Mouse (Mus musculus) small intestine, adult 2 months (tissue): ENCODE measurements around the gene Inha. TPM values are rescaled to one million over a fixed set of nuclear protein-coding genes. Genes with fewer than 3 reads are reported as not detected.

ENCODE experiments used
- H3K27ac ChIP-seq: fragments of 200-500 bp; 2 replicates; pipeline ENCODE4 v1.5.1; 2012; ENCODE audit warnings: low read depth, low read length, control low read depth, inconsistent platforms; ENCODE audit not compliant: insufficient read depth
- H3K27me3 ChIP-seq: fragments of 200-500 bp; 2 replicates; pipeline ENCODE4 v1.6.1; 2012; ENCODE audit warnings: mild to moderate bottlenecking, moderate library complexity, low read length, inconsistent platforms; ENCODE audit not compliant: control insufficient read depth, insufficient read depth
- H3K36me3 ChIP-seq: fragments of 200-500 bp; 2 replicates; pipeline ENCODE4 v1.6.1; 2012; ENCODE audit warnings: mild to moderate bottlenecking, low read length, control low read depth, inconsistent platforms; ENCODE audit not compliant: control insufficient read depth, insufficient read depth
- H3K4me1 ChIP-seq: fragments of 200-500 bp; 2 replicates; pipeline ENCODE4 v1.6.1; 2012; ENCODE audit warnings: low read length, inconsistent platforms, mixed read lengths; ENCODE audit not compliant: control insufficient read depth, insufficient read depth, insufficient read length
- H3K4me3 ChIP-seq: fragments of 200-500 bp; 2 replicates; pipeline ENCODE4 v1.5.1; 2012; ENCODE audit warnings: low read depth, mild to moderate bottlenecking, control low read depth, inconsistent platforms, low read length, moderate library complexity
- CTCF ChIP-seq: fragments of 200-500 bp; IDR thresholded peaks from 2 replicates; pipeline ENCODE4 v1.5.1; 2012; ENCODE audit warnings: low read depth, mild to moderate bottlenecking, control low read depth, inconsistent platforms, low read length, moderate library complexity, mixed read lengths; ENCODE audit not compliant: insufficient replicate concordance, insufficient read length; ENCODE audit errors: extremely low read depth
- POLR2A ChIP-seq: fragments of 200-500 bp; IDR thresholded peaks from 2 replicates; pipeline ENCODE4 v1.6.1; 2012; ENCODE audit warnings: low read depth, mild to moderate bottlenecking, control low read depth, inconsistent platforms, low read length, moderate library complexity
- WGBS: fragments of 180-500 bp; shearing (Covaris S2); methylation state at CpG from one replicate; pipeline ENCODE4 v1.1.7; 2018; 5-methylcytosine and 5-hydroxymethylcytosine counted together
- polyA plus RNA-seq: library from polyadenylated mRNA; depleted of rRNA; stranded (reverse); fragments of >200 nt; gene quantifications from 2 replicates; pipeline ENCODE4 v1.2.3, GENCODE M21; 2012

The Inha gene
- polyA plus RNA-seq, 1 experiment = 4.2 TPM

GRCm38 (mm10) chr1:75467215-75467927 is 39.5 kb upstream of the Inha start:
- TF ChIP-seq POLR2A (no peak), CTCF (peak; percentile 95)
- Histone ChIP-seq H3K4me3 (no peak overlapping the region), H3K4me1 (no peaks in the 10 kb centered on the region), H3K27me3 (no peaks in the 10 kb centered on the region; the same call in 1 of the 2 replicates), H3K36me3 (no peaks in the 10 kb centered on the region), H3K27ac (no peak overlapping the region)
- WGBS = 10% methylated on average over 14 of the region's 14 CpGs

- TF ChIP-seq POLR2A (no peak), CTCF (no peak)
- Histone ChIP-seq H3K4me3 (no peak overlapping the region), H3K36me3 (peaks cover 3% of the 10 kb centered on the region; the same call in 1 of the 2 replicates), H3K27me3 (no peaks in the 10 kb centered on the region), H3K27ac (no peak overlapping the region), H3K4me1 (no peaks in the 10 kb centered on the region)
- WGBS = 70% methylated on average over 17 of the region's 17 CpGs
These were observed 37.5 kb upstream of the Inha start for GRCm38 (mm10) chr1:75469287-75469825.

- no peak overlapping the region for H3K27ac ChIP-seq
- peaks cover 13% of the 10 kb centered on the region; the same call in 1 of the 2 replicates for H3K36me3 ChIP-seq
- H3K27me3 ChIP-seq = no peaks in the 10 kb centered on the region; the same call in 1 of the 2 replicates
- no peak overlapping the region for H3K4me3 ChIP-seq
- H3K4me1 ChIP-seq = peaks cover 13% of the 10 kb centered on the region
- 95% methylated on average over 11 of the region's 11 CpGs for WGBS
- TF ChIP-seq CTCF = no peak
- TF ChIP-seq POLR2A = no peak
These were observed 30.4 kb upstream of the Inha start for GRCm38 (mm10) chr1:75476441-75476840.

- H3K36me3 ChIP-seq = peaks cover 13% of the 10 kb centered on the region; the same call in 1 of the 2 replicates
- H3K4me1 ChIP-seq = peaks cover 13% of the 10 kb centered on the region
- H3K27ac ChIP-seq = no peak overlapping the region
- no peaks in the 10 kb centered on the region; the same call in 1 of the 2 replicates for H3K27me3 ChIP-seq
- TF ChIP-seq CTCF (peak; percentile 93), POLR2A (no peak)
- WGBS = 13% methylated on average over 35 of the region's 35 CpGs
- H3K4me3 ChIP-seq = peak overlapping the region; percentile 24
These were observed 29.5 kb upstream of the Inha start for GRCm38 (mm10) chr1:75477264-75477965.

GRCm38 (mm10) chr1:75477966-75478290 is 28.9 kb upstream of the Inha start:
- no peak overlapping the region for H3K4me3 ChIP-seq
- TF ChIP-seq POLR2A (no peak), CTCF (no peak)
- 42% methylated on average over 3 of the region's 3 CpGs for WGBS

GRCm38 (mm10) chr1:75478497-75478896 is 28.4 kb upstream of the Inha start:
- WGBS = 1% methylated on average over 25 of the region's 25 CpGs
- H3K27me3 ChIP-seq = peaks cover 2% of the 10 kb centered on the region; the same call in 1 of the 2 replicates
- TF ChIP-seq POLR2A = no peak
- peaks cover 13% of the 10 kb centered on the region for H3K4me1 ChIP-seq
- peaks cover 13% of the 10 kb centered on the region; the same call in 1 of the 2 replicates for H3K36me3 ChIP-seq
- peak overlapping the region; percentile 63; the same call in 1 of the 2 replicates for H3K27ac ChIP-seq
- H3K4me3 ChIP-seq = peak overlapping the region; percentile 88

More at GRCm38 (mm10) chr1:75477966-75478290, 28.9 kb upstream of the Inha start:
- Histone ChIP-seq H3K27ac (no peak overlapping the region), H3K4me1 (peaks cover 13% of the 10 kb centered on the region), H3K36me3 (peaks cover 13% of the 10 kb centered on the region; the same call in 1 of the 2 replicates), H3K27me3 (peaks cover 2% of the 10 kb centered on the region; the same call in 1 of the 2 replicates)
